Mouse (Mus musculus): ENCODE data around the gene Btbd7.

The Btbd7 gene

DNA sequence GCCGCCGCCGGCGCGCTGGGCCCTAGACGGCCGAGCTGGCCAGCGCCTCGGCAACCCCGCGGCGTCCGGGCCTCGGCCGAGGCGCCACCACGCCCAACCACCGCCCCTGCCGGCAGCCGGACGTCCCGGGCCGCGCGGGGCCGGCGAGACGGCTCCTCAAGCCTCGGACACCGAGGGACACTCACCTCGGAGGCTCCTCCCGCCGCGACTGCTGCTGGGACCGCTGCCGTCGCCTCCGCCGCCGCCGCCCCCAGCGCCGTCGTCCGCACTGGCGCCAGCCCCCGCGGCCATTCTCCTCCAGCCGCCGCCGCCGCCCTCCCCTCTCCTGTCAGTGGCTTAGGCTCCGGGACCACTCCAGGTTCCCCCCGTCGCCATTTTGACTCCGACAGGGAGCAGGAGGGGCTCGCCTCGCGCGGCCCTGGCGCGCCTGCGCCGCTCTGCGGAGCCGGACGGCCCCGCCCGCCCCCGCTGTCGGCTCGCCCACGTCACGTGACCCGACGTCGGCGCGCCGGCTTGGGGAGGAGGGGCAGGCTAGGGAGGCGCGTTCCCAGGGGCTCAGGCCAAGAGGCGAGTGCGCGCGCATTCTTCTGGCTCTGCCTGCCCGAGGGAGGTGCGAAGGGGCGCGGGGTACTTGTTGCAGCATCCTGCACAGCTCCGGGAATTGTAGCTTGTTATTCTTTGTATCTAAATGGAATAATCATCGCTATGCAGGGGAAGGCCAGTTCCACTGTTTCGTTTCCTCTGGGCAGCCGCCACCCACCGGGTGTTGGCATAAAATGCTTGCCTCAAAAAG, at the start of gene Btbd7:
Gene Btbd7 (minus strand): TSS at position 441 of the 793 bp plus-strand sequence.
- peak; percentile 97 for DNase-seq

DNA sequence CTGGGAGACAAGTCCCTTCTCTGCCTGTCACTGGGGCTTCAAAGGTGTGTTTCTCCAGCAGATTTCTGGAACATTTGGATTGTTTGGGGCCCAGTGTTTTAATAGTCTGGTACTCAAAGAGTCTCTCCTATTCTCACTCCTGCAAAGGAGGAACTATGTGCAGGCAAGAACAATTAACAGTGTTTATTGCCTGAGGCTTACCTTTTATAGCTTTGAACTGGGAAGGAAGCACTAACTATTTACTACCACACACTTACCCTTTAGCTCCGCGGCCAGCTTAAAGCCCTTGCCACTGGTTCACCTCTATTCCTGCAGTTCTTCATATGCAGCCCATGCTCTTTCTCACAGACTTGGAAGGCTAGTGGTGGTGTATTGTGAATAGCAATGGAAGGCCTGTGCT, 37.8 kb upstream of the Btbd7 start:
- no peak for DNase-seq

GRCm38 (mm10) chr12:102908191-102908590, 29.9 kb upstream of the Btbd7 start:
- no peak for DNase-seq

GRCm38 (mm10) chr12:102899091-102899490, 20.8 kb upstream of the Btbd7 start, which contains the start of gene Cox8c:
Cox8c (plus strand) TSS chr12:102899316.
- DNase-seq: no peak

GRCm38 (mm10) chr12:102888568-102888967, 10.3 kb upstream of the Btbd7 start:
- no peak for DNase-seq

- no peak for DNase-seq
Measured at GRCm38 (mm10) chr12:102887366-102887765, 9.1 kb upstream of the Btbd7 start.

- peak; percentile 9 for DNase-seq
Measured at GRCm38 (mm10) chr12:102885735-102886134, 7.5 kb upstream of the Btbd7 start.

DNA sequence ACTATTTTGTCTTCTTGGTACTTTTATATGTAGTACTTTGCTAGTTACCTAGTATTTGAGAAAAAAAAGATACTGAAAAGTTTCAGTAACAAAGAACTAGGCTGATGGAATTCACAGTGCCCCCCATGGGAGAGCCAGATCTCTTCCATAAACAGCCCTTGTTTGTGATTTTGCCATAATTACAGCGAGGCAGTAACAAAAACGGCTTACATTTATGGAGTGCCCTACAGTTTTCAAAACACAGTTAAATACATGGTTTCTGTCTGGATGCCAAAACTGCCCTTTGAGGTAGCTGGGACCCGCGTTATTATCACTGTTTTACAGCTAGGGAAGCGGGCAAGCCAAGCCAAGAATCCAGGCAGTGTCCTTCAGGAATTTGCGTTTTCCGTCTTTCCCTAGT, 630 bp upstream of the Btbd7 start:
- peak; percentile 8 for DNase-seq

GRCm38 (mm10) chr12:102877301-102878030, 805 bp downstream of the Btbd7 start:
- DNase-seq: peak; percentile 63

- no peak for DNase-seq
Measured at GRCm38 (mm10) chr12:102870527-102870926, 7.7 kb downstream of the Btbd7 start.

GRCm38 (mm10) chr12:102869802-102870201, 8.5 kb downstream of the Btbd7 start:
- DNase-seq: no peak

DNA sequence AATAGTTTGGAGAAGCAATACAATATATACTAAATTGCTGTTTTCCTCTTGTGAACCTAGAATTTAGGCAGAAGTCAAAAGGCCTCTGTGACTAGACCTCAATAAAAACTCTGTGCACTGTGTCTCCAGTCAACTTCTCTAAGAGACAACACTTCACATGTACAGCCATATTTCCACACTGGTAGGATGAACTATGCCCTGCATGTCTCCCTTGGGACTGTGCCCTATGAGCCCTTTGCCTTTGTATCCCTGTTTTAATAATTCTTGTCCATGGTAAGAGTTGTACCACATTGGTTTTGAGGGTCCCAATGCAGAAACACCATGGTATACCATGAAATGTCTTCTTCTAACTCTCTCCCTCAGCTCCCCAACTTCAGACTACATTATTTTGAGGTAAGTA, 17.5 kb downstream of the Btbd7 start:
- no peak for DNase-seq

GRCm38 (mm10) chr12:102838271-102838670, 40.0 kb downstream of the Btbd7 start:
- no peak for DNase-seq

DNA sequence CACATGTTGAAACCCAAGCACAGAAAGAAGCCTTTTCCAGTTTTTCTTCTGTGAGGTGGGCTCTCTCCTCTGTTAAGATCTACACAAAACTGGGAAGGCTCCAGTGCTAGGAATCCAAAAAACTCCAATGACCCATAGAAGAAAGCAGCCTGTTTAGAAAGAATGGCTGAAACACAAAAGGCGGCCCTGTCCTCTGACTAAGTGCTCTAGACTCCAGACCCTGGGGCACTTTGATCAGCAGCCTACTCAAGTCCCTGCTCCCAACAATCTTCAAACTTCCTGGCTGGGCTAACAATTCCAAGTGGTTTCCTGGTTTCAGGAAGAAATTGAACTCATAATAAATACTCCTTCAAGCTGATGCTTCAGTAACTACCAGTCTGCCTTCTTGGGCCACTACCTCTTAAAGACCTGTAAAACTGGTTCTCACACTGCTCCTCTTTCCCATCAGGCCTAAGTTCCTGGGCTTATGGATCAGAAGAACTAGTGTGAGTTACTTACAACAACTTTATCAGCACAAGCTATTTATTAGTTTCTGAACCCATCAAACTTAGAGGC, 45.4 kb downstream of the Btbd7 start:
- DNase-seq: no peak

DNA sequence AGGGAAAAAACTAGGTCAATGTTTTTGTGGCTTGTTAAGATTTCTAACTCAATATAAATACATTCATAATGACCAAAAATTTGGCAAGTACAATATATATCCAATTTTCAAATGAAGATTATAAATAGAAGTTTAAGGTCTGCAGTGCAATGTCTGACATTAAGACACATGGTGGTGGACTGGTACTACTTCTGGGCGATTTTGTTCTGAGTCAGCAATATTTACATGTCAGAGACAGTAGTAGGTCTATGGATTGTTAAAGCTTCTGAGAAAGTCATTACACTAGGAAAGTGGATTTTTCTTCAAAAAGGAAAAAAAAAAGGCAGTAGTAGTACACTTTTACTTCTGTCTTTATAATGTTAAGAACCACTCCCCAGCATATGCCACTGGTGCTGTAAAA, 46.4 kb downstream of the Btbd7 start:
- DNase-seq: no peak

GRCm38 (mm10) chr12:102827119-102827518, 51.2 kb downstream of the Btbd7 start:
- DNase-seq: no peak

GRCm38 (mm10) chr12:102826399-102826798, 51.9 kb downstream of the Btbd7 start:
- DNase-seq: no peak

- no peak for DNase-seq
Measured at GRCm38 (mm10) chr12:102814858-102815257, 63.4 kb downstream of the Btbd7 start.

- no peak for DNase-seq
Measured at GRCm38 (mm10) chr12:102799528-102799927, 78.7 kb downstream of the Btbd7 start.

DNA sequence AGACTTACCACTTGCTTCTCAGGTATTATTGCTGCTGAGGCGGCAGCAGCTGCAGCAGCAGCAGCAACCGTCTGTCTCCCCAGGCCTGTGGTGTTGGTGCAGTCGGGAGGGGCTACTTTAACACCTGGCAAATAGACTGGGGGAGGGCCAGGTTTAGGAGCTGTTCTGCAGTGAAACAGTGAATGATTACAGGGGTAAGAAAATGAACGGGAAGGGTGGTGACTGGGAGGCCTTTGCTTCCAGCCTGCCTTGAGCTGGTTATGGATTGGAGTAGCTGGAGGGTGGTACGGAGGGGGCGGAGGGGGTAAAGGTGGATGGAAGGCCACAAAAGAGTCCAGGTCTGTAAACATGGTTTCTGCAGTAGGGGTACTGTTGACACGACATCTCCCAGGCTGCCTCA, 90.3 kb downstream of the Btbd7 start:
- DNase-seq: no peak

DNA sequence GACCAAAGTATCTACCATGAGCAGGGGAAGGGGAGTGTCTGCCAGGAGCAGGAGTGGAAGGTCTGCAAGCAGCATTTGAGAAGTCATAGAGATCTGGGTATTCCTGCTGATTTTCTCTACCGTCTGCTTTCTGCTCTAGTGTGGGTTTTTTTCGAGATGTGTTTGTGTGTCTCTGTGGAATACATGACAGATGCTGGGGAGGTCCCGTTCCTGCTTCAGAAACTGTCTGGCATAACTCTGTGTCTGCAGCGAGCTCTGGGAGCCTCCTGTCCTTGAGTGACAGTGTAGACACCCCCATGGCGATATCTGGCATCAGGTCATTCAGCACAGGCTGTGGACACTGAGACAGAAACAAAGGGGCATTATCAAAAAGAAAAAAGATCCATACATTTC, 92.7 kb downstream of the Btbd7 start:
- DNase-seq: no peak

DNA sequence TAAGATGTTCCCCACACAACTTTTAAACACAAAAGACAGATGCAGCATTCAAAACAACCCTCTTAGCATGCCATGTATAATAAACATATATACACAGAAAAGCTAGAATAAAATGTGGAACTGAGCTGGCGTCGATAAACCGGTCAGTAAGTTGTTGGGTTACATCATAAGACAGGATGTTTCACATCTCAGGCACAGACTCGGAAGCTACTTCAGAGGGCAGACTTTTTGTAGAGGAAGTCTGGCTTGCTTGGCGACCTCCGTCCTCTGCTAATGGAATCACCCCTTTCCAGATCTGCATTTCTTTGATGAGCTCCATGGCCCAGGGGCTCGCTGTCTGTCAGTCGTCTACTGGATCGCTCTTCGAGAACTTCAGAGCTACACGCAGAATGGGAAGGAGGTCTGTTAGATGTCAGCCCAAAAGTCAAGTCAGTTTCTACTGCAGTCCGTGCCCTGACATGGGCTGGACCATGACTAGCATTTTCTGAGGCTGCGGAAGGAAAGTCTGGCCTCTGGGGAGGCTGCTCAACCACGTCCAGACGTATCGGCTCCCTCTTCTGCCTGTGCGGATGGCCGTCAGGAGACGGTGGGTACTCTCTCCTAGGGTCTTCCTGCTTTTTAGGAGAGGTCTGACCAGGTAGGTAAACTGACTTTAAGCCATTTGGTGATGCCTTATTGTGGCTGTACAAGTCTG, 93.2 kb downstream of the Btbd7 start:
- no peak for DNase-seq

GRCm38 (mm10) chr12:102782841-102783240, 95.4 kb downstream of the Btbd7 start:
- DNase-seq: no peak
